Mouse (Mus musculus) heart, postnatal 0 days (tissue): ENCODE data around the gene Vmn2r7. TPM values are rescaled to one million over a fixed set of nuclear protein-coding genes. Genes with fewer than 3 reads are reported as not detected.
"Not testable (repeated sequence)": the region's sequence is repeated elsewhere in the genome, so short reads cannot be mapped to it uniquely, and the experiment has no call there.

ENCODE experiments used
- ATAC-seq: fragments of 200-750 bp; cut with Nextera tagmentation; 2 replicates; pipeline ENCODE4 v1.8.0; 2017; ENCODE audit warnings: low read depth, moderate number of reproducible peaks, moderate library complexity; ENCODE audit not compliant: insufficient read depth
- DNase-seq: peaks from one replicate; pipeline ENCODE4 v3.0.0-alpha.2; 2016; ENCODE audit warnings: low spot score
- H3K27ac ChIP-seq: fragments of 300-500 bp; sonication (generic); 2 replicates; pipeline ENCODE4 v1.5.1; 2014; ENCODE audit warnings: low read depth, mild to moderate bottlenecking
- H3K27me3 ChIP-seq: fragments of 300-500 bp; sonication (generic); 2 replicates; pipeline ENCODE4 v1.6.1; 2014; ENCODE audit warnings: low read length, mixed read lengths; ENCODE audit not compliant: control insufficient read depth, insufficient read depth
- H3K36me3 ChIP-seq: fragments of 300-500 bp; sonication (generic); replicated peaks from 2 replicates; pipeline ENCODE4 v1.6.1; 2014; ENCODE audit warnings: low read length, mixed read lengths; ENCODE audit not compliant: control insufficient read depth, insufficient read depth
- H3K4me1 ChIP-seq: fragments of 300-500 bp; sonication (generic); 2 replicates; pipeline ENCODE4 v1.6.1; 2014; ENCODE audit warnings: antibody characterized with exemption; ENCODE audit not compliant: control insufficient read depth, insufficient read depth
- H3K4me2 ChIP-seq: fragments of 300-500 bp; sonication (generic); 2 replicates; pipeline ENCODE4 v1.6.1; 2014; ENCODE audit warnings: low read depth, mild to moderate bottlenecking, low read length, moderate library complexity
- H3K4me3 ChIP-seq: fragments of 300-500 bp; sonication (generic); 2 replicates; pipeline ENCODE4 v1.5.1; 2014; ENCODE audit warnings: low read depth, low read length
- H3K9ac ChIP-seq: fragments of 300-500 bp; sonication (generic); replicated peaks from 2 replicates; pipeline ENCODE4 v1.6.1; 2014; ENCODE audit warnings: low read depth, low read length, mixed read lengths
- H3K9me3 ChIP-seq: fragments of 300-500 bp; sonication (generic); replicated peaks from 2 replicates; pipeline ENCODE4 v1.6.1; 2016; ENCODE audit warnings: low read length; ENCODE audit not compliant: control insufficient read depth
- CTCF ChIP-seq: IDR thresholded peaks from 2 replicates; pipeline ENCODE4 v1.5.1; 2016; ENCODE audit warnings: antibody characterized with exemption, control low read depth, low read depth
- EP300 ChIP-seq: IDR thresholded peaks from 2 replicates; pipeline ENCODE4 v1.6.1; 2016; ENCODE audit warnings: antibody characterized with exemption, low read depth
- WGBS: fragments of 180-500 bp; shearing (Covaris S2); extraction: QIAGEN DNeasy Blood & Tissue Kit; methylation state at CpG from one replicate; pipeline ENCODE4 v1.1.7; 2014; 5-methylcytosine and 5-hydroxymethylcytosine counted together
- polyA plus RNA-seq: library from polyadenylated mRNA; unstranded; fragments of >200 nt; fragmentation: Nextera tagmentation; extraction: Ambion mirVana; gene quantifications from 2 replicates; pipeline ENCODE4 v1.2.1, GENCODE M21; 2015
- total RNA-seq: library from RNA; depleted of rRNA; stranded (reverse); fragments of >200 nt; gene quantifications from 2 replicates; pipeline ENCODE4 v1.2.3, GENCODE M21; 2014; ENCODE audit warnings: low replicate concordance

The Vmn2r7 gene
- total and polyA plus RNA-seq, 2 experiments from 2014 or later, result not detected

- TF ChIP-seq EP300 (no peak), CTCF (no peak)
- no peak overlapping the region for H3K4me2 ChIP-seq
- ATAC-seq (no peak), DNase-seq (no peak)
- H3K4me3 ChIP-seq, result no peak overlapping the region
- H3K4me1 ChIP-seq, result no peaks in the 10 kb centered on the region
- no peaks in the 10 kb centered on the region for H3K36me3 ChIP-seq
- no peak overlapping the region for H3K9ac ChIP-seq
- 89% methylated on average over 1 of the region's 1 CpGs for WGBS
- no peaks in the 10 kb centered on the region for H3K27me3 ChIP-seq
- no peaks in the 10 kb centered on the region for H3K9me3 ChIP-seq
- no peak overlapping the region for H3K27ac ChIP-seq
These were observed 13.4 kb downstream of the Vmn2r7 start for GRCm38 (mm10) chr3:64831134-64831533.

DNA sequence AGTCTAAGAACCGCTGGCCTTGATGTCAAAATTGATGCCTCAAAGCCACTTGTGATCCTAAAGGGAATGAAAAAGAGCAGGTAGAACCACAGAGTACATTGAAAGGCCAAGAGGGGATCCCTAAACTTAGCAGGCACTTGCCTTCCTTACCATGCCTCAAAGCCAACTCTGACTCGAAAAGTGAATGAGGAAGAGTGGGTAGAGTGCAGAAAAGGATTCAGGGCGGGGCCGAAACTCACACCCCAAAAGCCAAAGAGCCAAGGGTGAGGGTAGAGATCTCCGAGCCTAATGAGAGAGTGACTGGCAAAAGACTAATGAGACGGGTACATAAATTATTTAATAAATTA, 53.3 kb downstream of the Vmn2r7 start:
- H3K27ac ChIP-seq, result no peak overlapping the region

GRCm38 (mm10) chr3:64790509-64791244, 53.9 kb downstream of the Vmn2r7 start:
- Histone ChIP-seq H3K4me2 (no peak overlapping the region), H3K9me3 (no peaks in the 10 kb centered on the region), H3K4me1 (no peaks in the 10 kb centered on the region), H3K9ac (no peak overlapping the region), H3K36me3 (no peaks in the 10 kb centered on the region), H3K4me3 (no peak overlapping the region), H3K27ac (no peak overlapping the region), H3K27me3 (no peaks in the 10 kb centered on the region)
- TF ChIP-seq EP300 (no peak), CTCF (peak; percentile 80)
- ATAC-seq (no peak; the same call in 1 of the 2 replicates), DNase-seq (peak; percentile 37)
- 50% methylated on average over 10 of the region's 10 CpGs for WGBS

More for the DNA sequence above, 53.3 kb downstream of the Vmn2r7 start:
- no peaks in the 10 kb centered on the region for H3K4me1 ChIP-seq
- H3K4me3 ChIP-seq, result no peak overlapping the region
- no peaks in the 10 kb centered on the region for H3K9me3 ChIP-seq
- no peak for ATAC-seq
- no peak for DNase-seq
- WGBS, result 42% methylated on average over 6 of the region's 6 CpGs
- no peaks in the 10 kb centered on the region for H3K27me3 ChIP-seq
- H3K9ac ChIP-seq, result no peak overlapping the region
- no peaks in the 10 kb centered on the region for H3K36me3 ChIP-seq
- no peak for TF ChIP-seq EP300
- TF ChIP-seq CTCF, result no peak
- H3K4me2 ChIP-seq, result no peak overlapping the region

DNA sequence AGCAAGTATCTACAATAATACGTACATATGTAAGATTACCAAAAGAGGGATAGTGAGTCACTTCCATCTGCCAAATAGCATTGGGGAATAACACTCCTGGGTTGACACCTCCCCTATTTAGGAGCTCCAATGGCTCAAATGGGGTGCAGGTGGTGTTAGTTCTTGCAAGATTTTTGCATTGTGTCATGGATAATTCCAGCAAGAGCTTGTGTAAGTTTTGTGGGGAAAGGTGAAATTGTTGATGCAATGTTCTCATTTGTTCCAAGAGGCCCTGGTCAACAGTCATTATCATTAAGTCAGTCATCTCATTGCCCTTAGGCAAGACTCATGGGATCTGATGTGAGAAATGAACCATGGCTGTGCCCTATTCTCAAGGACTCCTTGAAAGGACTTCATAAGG, 61.7 kb downstream of the Vmn2r7 start:
- Histone ChIP-seq H3K9me3 (no peaks in the 10 kb centered on the region), H3K27ac (no peak overlapping the region), H3K27me3 (no peaks in the 10 kb centered on the region), H3K4me2 (no peak overlapping the region), H3K4me1 (no peaks in the 10 kb centered on the region), H3K4me3 (no peak overlapping the region), H3K36me3 (no peaks in the 10 kb centered on the region), H3K9ac (no peak overlapping the region)
- no peak for TF ChIP-seq CTCF
- TF ChIP-seq EP300, result no peak
- ATAC-seq, result no peak
- DNase-seq, result no peak
- 79% methylated on average over 1 of the region's 1 CpGs for WGBS

DNA sequence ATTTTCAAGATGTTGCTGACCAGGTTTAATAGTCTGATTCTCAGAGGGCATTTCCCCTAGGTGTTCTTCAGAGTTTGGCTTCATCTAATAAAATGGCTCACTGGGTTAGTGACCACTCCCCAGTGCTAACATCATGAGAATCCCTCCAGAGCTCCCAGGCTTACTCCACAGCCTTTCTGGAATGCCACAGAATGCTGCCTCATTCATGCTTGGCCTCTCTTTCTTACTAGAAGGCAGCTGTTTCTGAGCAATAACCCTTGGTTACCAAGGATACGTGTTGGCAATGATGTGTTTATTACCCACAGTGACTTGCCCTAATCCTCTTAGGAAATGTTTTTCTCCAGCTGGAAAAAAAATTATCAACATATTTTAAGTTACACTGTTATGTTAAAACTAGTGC, 72.4 kb downstream of the Vmn2r7 start:
- Histone ChIP-seq H3K4me1 (no peaks in the 10 kb centered on the region), H3K4me3 (no peak overlapping the region), H3K27ac (no peak overlapping the region), H3K36me3 (no peaks in the 10 kb centered on the region), H3K9me3 (no peaks in the 10 kb centered on the region), H3K9ac (no peak overlapping the region), H3K4me2 (no peak overlapping the region), H3K27me3 (no peaks in the 10 kb centered on the region)
- DNase-seq, result no peak
- 82% methylated on average over 1 of the region's 1 CpGs for whole genome bisulfite sequencing
- no peak for ATAC-seq
- TF ChIP-seq EP300 (no peak), CTCF (no peak)

DNA sequence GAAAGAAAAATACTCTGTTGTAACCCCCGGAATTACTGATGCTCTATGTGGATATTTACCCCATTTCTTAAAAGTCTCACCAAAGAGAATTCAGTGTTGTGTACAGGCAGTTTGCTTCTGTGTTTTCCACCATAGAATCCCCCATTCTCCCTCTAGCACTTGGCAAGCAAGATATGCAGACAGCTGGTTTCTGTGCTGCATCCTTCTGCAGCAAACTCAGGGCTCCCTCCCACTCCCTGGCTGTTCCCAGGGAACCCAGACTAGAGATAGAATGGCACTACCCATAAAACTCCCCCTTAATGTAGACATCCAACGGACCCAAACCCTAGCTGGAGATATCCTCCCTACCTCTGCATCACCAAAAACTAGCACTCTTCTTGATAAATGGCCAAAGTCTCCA, 88.4 kb downstream of the Vmn2r7 start:
- no peaks in the 10 kb centered on the region for H3K4me1 ChIP-seq
- H3K4me3 ChIP-seq, result no peak overlapping the region
- no peak overlapping the region for H3K9ac ChIP-seq
- H3K4me2 ChIP-seq, result no peak overlapping the region
- no peaks in the 10 kb centered on the region for H3K9me3 ChIP-seq
- TF ChIP-seq EP300, result no peak
- TF ChIP-seq CTCF, result no peak
- H3K36me3 ChIP-seq, result no peaks in the 10 kb centered on the region
- ATAC-seq (no peak), DNase-seq (no peak)
- no peaks in the 10 kb centered on the region for H3K27me3 ChIP-seq
- no peak overlapping the region for H3K27ac ChIP-seq
- WGBS, result 59% methylated on average over 2 of the region's 2 CpGs

DNA sequence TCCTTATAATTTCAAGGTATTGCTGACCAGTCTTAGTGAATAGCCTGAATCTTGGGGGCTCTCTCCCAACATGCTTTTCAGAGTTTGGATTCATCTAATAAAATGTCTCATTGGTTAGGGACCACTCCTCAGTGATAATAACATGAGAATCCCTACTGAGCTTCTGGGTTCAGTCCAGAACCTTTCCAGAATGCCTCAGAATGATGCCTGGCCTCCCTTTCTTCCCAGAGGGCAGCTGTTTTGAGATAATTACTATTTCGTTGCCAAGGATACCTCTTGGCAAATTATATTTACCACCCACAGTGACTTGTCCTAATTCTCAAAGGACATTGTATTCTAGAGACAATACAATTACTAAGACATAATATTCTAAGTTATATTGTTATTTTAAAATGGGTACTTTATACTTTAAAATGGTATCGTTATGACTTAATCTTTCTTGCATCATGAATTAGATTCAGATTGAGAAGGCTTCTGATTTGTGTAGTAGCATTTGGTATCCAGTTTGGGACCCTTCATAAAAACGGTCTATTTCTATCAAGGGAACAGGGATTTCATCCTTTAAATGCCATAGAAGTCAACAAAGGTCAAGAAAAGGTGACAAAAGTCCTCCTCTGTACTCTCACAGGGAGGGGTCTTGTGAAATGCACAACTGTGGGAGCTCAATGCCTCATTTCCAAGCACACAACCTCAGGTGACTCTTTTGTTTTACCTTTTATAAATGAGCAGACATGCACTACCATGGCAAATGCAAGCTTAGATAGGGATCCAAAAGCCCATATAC, 117.2 kb downstream of the Vmn2r7 start:
- not testable (repeated sequence) for H3K9me3 ChIP-seq, H3K4me3 ChIP-seq, DNase-seq, H3K27ac ChIP-seq, H3K36me3 ChIP-seq, H3K4me1 ChIP-seq, ATAC-seq, H3K9ac ChIP-seq, H3K27me3 ChIP-seq, H3K4me2 ChIP-seq
- 68% methylated on average over 3 of the region's 3 CpGs for WGBS

- not testable (repeated sequence) for H3K4me2 ChIP-seq, H3K9me3 ChIP-seq, H3K27ac ChIP-seq, ATAC-seq, DNase-seq, H3K36me3 ChIP-seq, H3K4me3 ChIP-seq, H3K27me3 ChIP-seq, H3K9ac ChIP-seq, H3K4me1 ChIP-seq
- WGBS, result 35% methylated on average over 1 of the region's 1 CpGs
These were observed 118.8 kb downstream of the Vmn2r7 start for GRCm38 (mm10) chr3:64725736-64726135.
